Mouse (Mus musculus) hindbrain, embryonic 13.5 days (tissue): Measurements from ENCODE around the gene Ncs1. TPM values are rescaled to one million over a fixed set of nuclear protein-coding genes. Genes with fewer than 3 reads are reported as not detected.

Experiments
- ATAC-seq: fragments of 200-750 bp; cut with Nextera tagmentation; 2 replicates; pipeline ENCODE4 v1.8.0; 2017; ENCODE audit warnings: moderate TSS enrichment; ENCODE audit not compliant: low FRiP score
- H3K27ac ChIP-seq: fragments of 300-500 bp; sonication (generic); 2 replicates; pipeline ENCODE4 v1.5.1; 2015; ENCODE audit warnings: inconsistent platforms, mild to moderate bottlenecking, moderate library complexity
- H3K27me3 ChIP-seq: fragments of 300-500 bp; sonication (generic); 2 replicates; pipeline ENCODE4 v1.6.1; 2015; ENCODE audit warnings: mild to moderate bottlenecking, inconsistent platforms
- H3K36me3 ChIP-seq: fragments of 300-500 bp; sonication (generic); 2 replicates; pipeline ENCODE4 v1.6.1; 2015; ENCODE audit warnings: mild to moderate bottlenecking, inconsistent platforms
- H3K4me1 ChIP-seq: fragments of 300-500 bp; sonication (generic); replicated peaks from 2 replicates; pipeline ENCODE4 v1.6.1; 2015; ENCODE audit warnings: inconsistent platforms
- H3K4me2 ChIP-seq: fragments of 300-500 bp; sonication (generic); 2 replicates; pipeline ENCODE4 v1.6.1; 2015; ENCODE audit warnings: inconsistent platforms, mild to moderate bottlenecking, moderate library complexity
- H3K4me3 ChIP-seq: fragments of 300-500 bp; sonication (generic); 2 replicates; pipeline ENCODE4 v1.5.1; 2015; ENCODE audit warnings: mild to moderate bottlenecking, inconsistent platforms
- H3K9ac ChIP-seq: fragments of 300-500 bp; sonication (generic); 2 replicates; pipeline ENCODE4 v1.6.1; 2015; ENCODE audit warnings: mild to moderate bottlenecking, inconsistent platforms
- H3K9me3 ChIP-seq: fragments of 300-500 bp; sonication (generic); 2 replicates; pipeline ENCODE4 v1.6.1; 2016; ENCODE audit warnings: inconsistent platforms
- WGBS: fragments of 180-500 bp; shearing (Covaris S2); methylation state at CpG from one replicate; pipeline ENCODE4 v1.1.7; 2015; 5-methylcytosine and 5-hydroxymethylcytosine counted together
- polyA plus RNA-seq: library from polyadenylated mRNA; unstranded; fragments of >200 nt; fragmentation: Nextera tagmentation; extraction: Ambion mirVana; gene quantifications from 2 replicates; pipeline ENCODE4 v1.2.1, GENCODE M21; 2015

Ncs1 gene
- polyA plus RNA-seq, 1 experiment from 2014 or later: 144 TPM

- H3K4me1 ChIP-seq: peaks cover 83% of the 10 kb centered on the region
- peak overlapping the region; percentile 17; the same call in 1 of the 2 replicates for H3K4me2 ChIP-seq
- peak; percentile 58 for ATAC-seq
- peak overlapping the region; percentile 92 for H3K27ac ChIP-seq
- peaks cover 17% of the 10 kb centered on the region for H3K36me3 ChIP-seq
- H3K9ac ChIP-seq: peak overlapping the region; percentile 56
- 34% methylated on average over 10 of the region's 10 CpGs for WGBS
- H3K9me3 ChIP-seq: no peaks in the 10 kb centered on the region
- no peak overlapping the region for H3K4me3 ChIP-seq
- H3K27me3 ChIP-seq: no peaks in the 10 kb centered on the region
Measured at GRCm38 (mm10) chr2:31263746-31264378, 18.2 kb downstream of the Ncs1 start.

GRCm38 (mm10) chr2:31267447-31267846 lies 21.8 kb downstream of the Ncs1 start:
- peaks cover 70% of the 10 kb centered on the region for H3K4me1 ChIP-seq
- H3K4me2 ChIP-seq: no peak overlapping the region
- peaks cover 17% of the 10 kb centered on the region for H3K36me3 ChIP-seq
- no peaks in the 10 kb centered on the region for H3K27me3 ChIP-seq
- ATAC-seq: 0 out of 2 replicates have a peak, but pooled peaks have one; percentile 21
- H3K9ac ChIP-seq: no peak overlapping the region
- H3K4me3 ChIP-seq: no peak overlapping the region
- peak overlapping the region; percentile 81 for H3K27ac ChIP-seq
- 16% methylated on average over 6 of the region's 6 CpGs for WGBS
- H3K9me3 ChIP-seq: no peaks in the 10 kb centered on the region

DNA sequence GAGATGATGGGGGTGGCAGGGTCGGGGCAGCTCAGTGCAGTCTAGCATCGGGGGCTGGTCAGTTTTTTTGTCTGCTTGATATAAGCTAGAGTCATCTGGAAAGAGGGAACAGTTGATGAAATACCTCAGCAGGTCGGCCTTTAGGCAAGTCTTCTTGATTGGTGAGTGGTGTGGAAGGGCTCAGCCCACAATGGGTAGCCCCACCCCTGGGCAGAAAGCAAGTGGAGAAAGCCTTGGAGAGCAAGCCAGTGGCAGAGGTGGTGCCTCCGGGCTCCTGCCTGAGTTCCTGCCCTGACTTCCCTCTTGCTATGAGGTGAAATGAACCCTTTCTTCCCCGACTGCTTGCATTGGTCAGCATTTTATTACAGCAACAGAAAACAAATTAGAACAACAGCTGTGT lies 23.0 kb downstream of the Ncs1 start:
- H3K4me2 ChIP-seq: no peak overlapping the region
- H3K27me3 ChIP-seq: no peaks in the 10 kb centered on the region
- no peak overlapping the region for H3K4me3 ChIP-seq
- no peaks in the 10 kb centered on the region for H3K9me3 ChIP-seq
- no peak for ATAC-seq
- no peak overlapping the region for H3K9ac ChIP-seq
- H3K27ac ChIP-seq: peak overlapping the region; percentile 81
- peaks cover 18% of the 10 kb centered on the region for H3K36me3 ChIP-seq
- WGBS: 47% methylated on average over 5 of the region's 5 CpGs
- H3K4me1 ChIP-seq: peaks cover 58% of the 10 kb centered on the region

DNA sequence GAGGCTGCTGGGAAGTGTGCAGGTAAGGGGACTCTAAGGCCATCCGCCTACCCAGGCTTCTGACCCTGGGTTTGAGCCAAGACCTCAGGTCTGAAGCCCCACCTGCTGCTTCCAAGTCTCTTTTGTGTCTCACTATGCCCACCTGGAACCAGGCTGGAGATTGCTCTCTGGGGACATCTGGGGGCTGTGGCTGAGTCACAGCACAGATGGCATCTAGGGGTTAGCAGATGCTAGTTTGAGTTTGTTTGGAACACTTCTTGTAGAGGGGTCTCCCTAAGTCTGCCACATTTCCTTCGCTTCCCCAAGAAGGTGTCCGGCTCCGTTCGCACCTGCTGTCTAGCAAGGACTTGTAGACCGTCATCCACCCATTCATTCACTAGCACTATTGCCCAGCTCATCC lies 23.6 kb downstream of the Ncs1 start:
- Histone ChIP-seq H3K9ac (no peak overlapping the region), H3K4me2 (no peak overlapping the region), H3K27ac (peak overlapping the region; percentile 81), H3K4me3 (no peak overlapping the region), H3K27me3 (no peaks in the 10 kb centered on the region), H3K36me3 (peaks cover 23% of the 10 kb centered on the region), H3K4me1 (peaks cover 56% of the 10 kb centered on the region), H3K9me3 (no peaks in the 10 kb centered on the region)
- 93% methylated on average over 6 of the region's 6 CpGs for WGBS
- ATAC-seq: no peak

GRCm38 (mm10) chr2:31269847-31270246 lies 24.2 kb downstream of the Ncs1 start:
- no peak overlapping the region for H3K27ac ChIP-seq
- H3K36me3 ChIP-seq: peaks cover 23% of the 10 kb centered on the region
- H3K9ac ChIP-seq: no peak overlapping the region
- ATAC-seq: no peak
- H3K4me2 ChIP-seq: no peak overlapping the region
- no peaks in the 10 kb centered on the region for H3K9me3 ChIP-seq
- H3K4me1 ChIP-seq: peaks cover 51% of the 10 kb centered on the region
- H3K27me3 ChIP-seq: no peaks in the 10 kb centered on the region
- WGBS: 96% methylated on average over 10 of the region's 10 CpGs
- H3K4me3 ChIP-seq: no peak overlapping the region

DNA sequence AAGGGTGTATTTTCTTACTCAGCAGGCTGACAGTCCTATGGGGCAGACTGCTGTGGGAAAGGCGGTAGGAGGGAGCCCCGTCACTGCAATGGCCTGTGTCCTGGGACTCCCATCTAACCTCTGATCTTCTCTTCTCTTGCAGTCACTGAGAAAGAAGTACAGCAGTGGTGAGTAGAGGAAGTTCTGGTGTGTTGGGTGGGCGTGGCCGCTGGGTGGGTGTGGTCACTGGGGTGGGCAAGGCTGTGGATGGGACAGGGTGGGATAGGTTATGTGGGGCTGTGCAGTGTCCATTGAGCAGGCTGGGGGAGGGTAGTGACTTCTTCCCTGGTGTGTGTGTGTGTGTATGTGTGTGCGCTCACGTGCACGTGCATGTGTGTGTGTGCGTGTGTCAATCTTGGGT lies 24.8 kb downstream of the Ncs1 start:
- no peak for ATAC-seq

GRCm38 (mm10) chr2:31271071-31271470 lies 25.4 kb downstream of the Ncs1 start:
- no peak for ATAC-seq
- no peak overlapping the region for H3K27ac ChIP-seq
- no peak overlapping the region for H3K9ac ChIP-seq
- no peaks in the 10 kb centered on the region for H3K27me3 ChIP-seq
- 97% methylated on average over 1 of the region's 1 CpGs for WGBS
- H3K9me3 ChIP-seq: no peaks in the 10 kb centered on the region
- H3K36me3 ChIP-seq: peaks cover 35% of the 10 kb centered on the region
- peaks cover 39% of the 10 kb centered on the region for H3K4me1 ChIP-seq
- H3K4me3 ChIP-seq: no peak overlapping the region
- H3K4me2 ChIP-seq: no peak overlapping the region

More for the DNA sequence above, 24.8 kb downstream of the Ncs1 start:
- Histone ChIP-seq H3K4me3 (no peak overlapping the region), H3K4me2 (no peak overlapping the region), H3K4me1 (peaks cover 45% of the 10 kb centered on the region), H3K9me3 (no peaks in the 10 kb centered on the region), H3K27ac (no peak overlapping the region; the same call in 1 of the 2 replicates), H3K36me3 (peaks cover 29% of the 10 kb centered on the region), H3K9ac (no peak overlapping the region), H3K27me3 (no peaks in the 10 kb centered on the region)
- 89% methylated on average over 8 of the region's 8 CpGs for WGBS

DNA sequence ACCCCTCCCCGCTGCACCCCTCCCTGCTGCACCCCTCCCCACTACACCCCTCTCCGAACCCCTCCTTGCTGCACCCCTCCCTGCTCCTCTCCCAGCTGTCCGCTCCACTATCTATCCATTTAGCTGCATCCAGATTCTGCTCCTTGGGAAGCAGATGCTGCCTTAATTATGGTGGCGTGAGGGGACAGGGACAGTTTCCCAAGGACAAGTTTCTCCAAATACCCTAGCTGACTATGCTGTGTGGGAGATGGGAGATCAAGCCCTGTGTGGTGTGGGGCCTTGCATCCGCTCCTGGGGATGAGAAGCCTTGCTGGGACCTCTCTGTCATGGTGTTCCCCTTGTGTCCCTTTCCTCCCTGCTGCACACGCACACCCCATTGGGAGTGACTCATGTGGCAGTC lies 29.4 kb downstream of the Ncs1 start:
- Histone ChIP-seq H3K36me3 (peaks cover 52% of the 10 kb centered on the region), H3K4me3 (no peak overlapping the region), H3K27ac (0 out of 2 replicates have a peak overlapping the region, but pooled peaks have one; percentile 3), H3K4me2 (no peak overlapping the region), H3K9me3 (no peaks in the 10 kb centered on the region), H3K4me1 (peaks cover 22% of the 10 kb centered on the region), H3K27me3 (no peaks in the 10 kb centered on the region), H3K9ac (no peak overlapping the region)
- WGBS: 86% methylated on average over 6 of the region's 6 CpGs
- no peak for ATAC-seq

DNA sequence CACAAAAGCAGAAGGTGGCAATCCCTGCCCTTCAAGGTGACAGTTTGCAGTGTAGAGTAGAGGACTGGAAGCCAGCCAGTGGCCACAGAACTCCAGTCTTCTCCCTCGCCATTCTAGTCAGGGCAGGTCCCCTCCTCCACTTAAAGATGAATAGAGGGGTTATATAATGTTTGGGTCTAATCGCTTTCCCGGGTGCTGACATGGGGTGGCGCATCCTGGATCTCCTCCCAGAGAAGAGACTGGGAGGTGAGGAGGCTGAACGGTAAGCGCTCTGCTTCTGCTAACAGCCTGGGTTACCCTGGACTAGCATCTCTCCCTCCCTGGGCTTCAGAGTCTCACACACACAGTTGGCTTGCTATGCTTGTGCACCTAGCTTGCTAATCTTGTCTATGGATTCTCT lies 32.2 kb downstream of the Ncs1 start:
- Histone ChIP-seq H3K4me3 (no peak overlapping the region), H3K9me3 (no peaks in the 10 kb centered on the region), H3K27ac (peak overlapping the region; percentile 3; the same call in 1 of the 2 replicates), H3K4me1 (peaks cover 22% of the 10 kb centered on the region), H3K27me3 (no peaks in the 10 kb centered on the region), H3K4me2 (no peak overlapping the region), H3K36me3 (peaks cover 64% of the 10 kb centered on the region), H3K9ac (no peak overlapping the region)
- 65% methylated on average over 6 of the region's 6 CpGs for WGBS
- ATAC-seq: no peak

DNA sequence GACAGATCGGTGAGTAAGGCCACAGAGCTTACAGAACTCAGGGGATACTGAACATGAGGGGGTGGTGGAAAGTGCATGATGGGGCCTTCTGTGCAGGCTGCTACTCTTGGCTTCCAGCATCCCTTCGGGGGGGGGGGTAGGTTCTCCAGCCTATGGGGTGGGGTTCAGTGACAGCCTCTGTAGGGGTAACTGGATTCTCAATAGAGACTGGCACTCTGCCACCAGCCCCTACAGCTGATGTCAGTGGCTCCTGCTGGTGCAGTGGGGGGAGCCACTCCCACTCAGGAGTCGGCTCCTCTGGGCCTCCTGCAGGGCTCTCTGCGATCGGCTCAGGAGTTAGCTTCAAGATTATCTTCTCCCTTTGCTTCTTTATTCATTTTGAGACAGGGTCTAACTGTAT lies 32.9 kb downstream of the Ncs1 start:
- Histone ChIP-seq H3K9ac (no peak overlapping the region), H3K27me3 (no peaks in the 10 kb centered on the region), H3K27ac (peak overlapping the region; percentile 3; the same call in 1 of the 2 replicates), H3K9me3 (no peaks in the 10 kb centered on the region), H3K36me3 (peaks cover 71% of the 10 kb centered on the region), H3K4me2 (no peak overlapping the region), H3K4me3 (no peak overlapping the region), H3K4me1 (peaks cover 22% of the 10 kb centered on the region)
- no peak for ATAC-seq
- 60% methylated on average over 5 of the region's 5 CpGs for WGBS

DNA sequence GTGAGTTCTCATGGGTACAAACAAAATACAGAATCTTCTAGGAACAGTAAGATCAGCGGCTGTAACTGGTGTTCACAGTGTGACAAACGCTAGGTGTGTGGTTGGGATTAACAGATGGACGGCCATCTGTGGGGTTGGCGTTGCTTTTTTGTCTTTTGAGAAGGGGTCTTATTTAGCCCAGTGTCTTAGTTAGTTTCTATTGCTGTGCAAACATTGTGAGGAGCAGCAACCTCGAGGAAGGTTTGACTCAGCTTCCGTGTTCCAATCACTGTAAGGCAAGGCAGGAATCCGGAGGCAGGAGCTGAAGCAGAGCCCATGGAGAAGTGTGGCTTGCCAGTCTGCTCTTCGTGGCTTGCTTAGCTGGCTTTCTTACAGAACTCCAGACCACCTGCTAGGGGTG lies 35.5 kb downstream of the Ncs1 start:
- H3K9me3 ChIP-seq: no peaks in the 10 kb centered on the region
- H3K9ac ChIP-seq: no peak overlapping the region
- H3K27ac ChIP-seq: no peak overlapping the region
- H3K4me3 ChIP-seq: no peak overlapping the region
- no peak overlapping the region for H3K4me2 ChIP-seq
- peaks cover 17% of the 10 kb centered on the region for H3K4me1 ChIP-seq
- H3K27me3 ChIP-seq: no peaks in the 10 kb centered on the region
- no peak for ATAC-seq
- 80% methylated on average over 8 of the region's 8 CpGs for WGBS
- peaks cover 78% of the 10 kb centered on the region for H3K36me3 ChIP-seq

- peaks cover 14% of the 10 kb centered on the region for H3K4me1 ChIP-seq
- no peak overlapping the region for H3K9ac ChIP-seq
- ATAC-seq: no peak
- no peaks in the 10 kb centered on the region for H3K27me3 ChIP-seq
- no peaks in the 10 kb centered on the region for H3K9me3 ChIP-seq
- WGBS: 48% methylated on average over 7 of the region's 7 CpGs
- H3K27ac ChIP-seq: no peak overlapping the region
- H3K4me3 ChIP-seq: no peak overlapping the region
- H3K4me2 ChIP-seq: no peak overlapping the region
- peaks cover 82% of the 10 kb centered on the region for H3K36me3 ChIP-seq
Measured at GRCm38 (mm10) chr2:31282266-31282665, 36.6 kb downstream of the Ncs1 start.

DNA sequence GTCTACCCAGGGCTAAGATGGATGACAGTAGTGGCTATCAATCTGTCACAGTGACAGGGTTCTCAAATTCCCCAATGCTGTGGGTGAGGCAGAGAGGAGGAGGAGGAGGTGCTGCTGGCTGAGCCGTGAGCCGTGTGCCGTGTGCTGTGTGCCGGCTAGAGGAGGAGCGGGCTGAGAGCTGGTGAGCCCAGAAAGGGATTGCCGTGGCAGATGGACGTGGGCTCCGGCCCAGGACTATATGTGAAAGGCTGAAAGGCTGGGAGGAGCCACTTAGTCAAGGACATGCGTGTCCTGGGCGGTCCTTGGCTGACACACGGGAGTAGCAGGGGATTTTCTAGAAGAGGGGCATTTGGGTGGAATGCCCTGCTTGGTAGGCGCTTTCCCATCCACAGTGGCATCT lies 37.3 kb downstream of the Ncs1 start:
- H3K36me3 ChIP-seq: peaks cover 83% of the 10 kb centered on the region
- H3K4me3 ChIP-seq: no peak overlapping the region
- H3K9ac ChIP-seq: no peak overlapping the region
- 94% methylated on average over 12 of the region's 12 CpGs for WGBS
- H3K27me3 ChIP-seq: no peaks in the 10 kb centered on the region
- no peak overlapping the region for H3K27ac ChIP-seq
- no peak overlapping the region for H3K4me2 ChIP-seq
- H3K9me3 ChIP-seq: no peaks in the 10 kb centered on the region
- H3K4me1 ChIP-seq: peaks cover 8% of the 10 kb centered on the region
- no peak for ATAC-seq
